Mouse (Mus musculus) midbrain, embryonic 15.5 days (tissue): ENCODE data around the gene Spata25. TPM values are rescaled to one million over a fixed set of nuclear protein-coding genes. Genes with fewer than 3 reads are reported as not detected.
A peak's percentile ranks its signal among the peaks of the same experiment; 100 is the strongest.
"Not testable (repeated sequence)": the region's sequence is repeated elsewhere in the genome, so short reads cannot be mapped to it uniquely, and the experiment has no call there.

ENCODE experiments used
- ATAC-seq: fragments of 200-750 bp; cut with Nextera tagmentation; replicated peaks from 2 replicates; pipeline ENCODE4 v1.8.0; 2017; ENCODE audit warnings: moderate TSS enrichment
- H3K27ac ChIP-seq: fragments of 300-500 bp; sonication (generic); 2 replicates; pipeline ENCODE4 v1.5.1; 2015; ENCODE audit warnings: mild to moderate bottlenecking, inconsistent platforms
- H3K27me3 ChIP-seq: fragments of 300-500 bp; sonication (generic); replicated peaks from 2 replicates; pipeline ENCODE4 v1.6.1; 2015; ENCODE audit warnings: inconsistent platforms
- H3K36me3 ChIP-seq: fragments of 300-500 bp; sonication (generic); replicated peaks from 2 replicates; pipeline ENCODE4 v1.6.1; 2015; ENCODE audit warnings: inconsistent platforms
- H3K4me1 ChIP-seq: fragments of 300-500 bp; sonication (generic); 2 replicates; pipeline ENCODE4 v1.6.1; 2015; ENCODE audit warnings: inconsistent platforms
- H3K4me2 ChIP-seq: fragments of 300-500 bp; sonication (generic); 2 replicates; pipeline ENCODE4 v1.6.1; 2015; ENCODE audit warnings: inconsistent platforms, mild to moderate bottlenecking, moderate library complexity
- H3K4me3 ChIP-seq: fragments of 300-500 bp; sonication (generic); 2 replicates; pipeline ENCODE4 v1.5.1; 2015; ENCODE audit warnings: mild to moderate bottlenecking, inconsistent platforms
- H3K9ac ChIP-seq: fragments of 300-500 bp; sonication (generic); 2 replicates; pipeline ENCODE4 v1.6.1; 2015; ENCODE audit warnings: mild to moderate bottlenecking, inconsistent platforms
- H3K9me3 ChIP-seq: fragments of 300-500 bp; sonication (generic); 2 replicates; pipeline ENCODE4 v1.6.1; 2016; ENCODE audit warnings: inconsistent platforms
- WGBS: fragments of 180-500 bp; shearing (Covaris S2); methylation state at CpG from one replicate; pipeline ENCODE4 v1.1.7; 2015; ENCODE audit warnings: mixed read lengths; 5-methylcytosine and 5-hydroxymethylcytosine counted together
- polyA plus RNA-seq: library from polyadenylated mRNA; unstranded; fragments of >200 nt; fragmentation: Nextera tagmentation; extraction: Ambion mirVana; gene quantifications from 2 replicates; pipeline ENCODE4 v1.2.1, GENCODE M21; 2015

Gene Spata25
- polyA plus RNA-seq, 1 experiment from 2014 or later: not detected

DNA sequence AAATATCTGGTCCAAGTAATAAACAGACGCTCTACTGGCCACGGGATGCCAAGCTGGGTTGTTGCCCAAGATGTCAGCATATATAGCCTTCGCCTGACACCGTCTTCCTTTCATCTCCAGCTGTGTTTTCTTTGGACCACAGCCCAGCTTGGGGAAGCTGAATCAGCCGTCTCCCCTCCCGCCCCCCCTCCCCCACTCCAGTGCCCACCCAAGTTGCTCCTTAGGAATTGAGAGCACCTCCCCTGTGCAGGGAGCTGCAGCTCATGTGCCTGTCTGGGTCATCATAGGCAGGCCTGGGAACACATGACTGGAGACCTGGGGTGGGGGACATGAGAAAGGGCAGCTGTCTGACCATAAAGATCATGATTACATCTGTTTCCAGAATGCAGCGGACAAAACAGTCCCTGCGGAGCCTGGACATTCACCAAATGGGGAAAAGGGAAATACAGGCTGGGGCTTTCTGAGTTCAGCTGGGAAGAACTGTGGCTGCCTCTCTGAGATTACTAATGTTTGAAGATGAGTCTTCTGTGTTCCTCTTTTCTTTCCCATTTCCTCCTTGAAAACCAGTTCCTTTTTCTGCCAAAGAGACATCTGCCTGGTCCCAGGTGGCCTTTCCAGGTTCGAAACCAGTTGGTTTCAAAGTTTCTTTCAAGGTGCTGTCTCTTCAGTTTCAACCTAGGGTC lies 34.0 kb upstream of the Spata25 start:
- Histone ChIP-seq H3K4me3 (no peak overlapping the region), H3K4me1 (peaks cover 9% of the 10 kb centered on the region), H3K9me3 (no peaks in the 10 kb centered on the region), H3K27ac (peak overlapping the region; percentile 42; the same call in 1 of the 2 replicates), H3K27me3 (peaks cover 23% of the 10 kb centered on the region), H3K36me3 (no peaks in the 10 kb centered on the region), H3K9ac (no peak overlapping the region), H3K4me2 (no peak overlapping the region)
- 42% methylated on average over 9 of the region's 9 CpGs for WGBS
- no peak for ATAC-seq

DNA sequence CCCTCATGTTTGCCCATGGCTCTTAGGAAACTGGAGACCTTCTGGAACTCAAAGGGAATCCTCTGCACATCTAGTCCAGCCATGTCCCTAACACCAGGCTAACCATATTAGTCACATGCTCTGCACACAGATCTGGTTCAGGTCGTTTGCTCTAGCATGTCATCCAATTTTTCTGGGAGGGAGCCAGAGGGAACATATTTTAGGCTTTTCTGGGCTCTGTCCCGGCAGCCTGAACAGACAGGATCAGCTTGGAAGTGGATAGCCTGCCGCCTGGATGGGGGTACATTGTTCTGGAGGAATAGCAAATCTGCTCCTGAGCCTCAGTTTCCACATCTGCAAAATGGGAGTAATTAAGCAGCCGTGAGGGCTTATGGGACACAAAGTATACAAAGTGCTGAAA lies 32.8 kb upstream of the Spata25 start:
- H3K4me3 ChIP-seq: no peak overlapping the region
- 75% methylated on average over 4 of the region's 4 CpGs for WGBS
- H3K4me1 ChIP-seq: peaks cover 22% of the 10 kb centered on the region
- no peak overlapping the region for H3K9ac ChIP-seq
- no peaks in the 10 kb centered on the region for H3K9me3 ChIP-seq
- no peak overlapping the region for H3K27ac ChIP-seq
- H3K27me3 ChIP-seq: peaks cover 35% of the 10 kb centered on the region
- H3K36me3 ChIP-seq: no peaks in the 10 kb centered on the region
- H3K4me2 ChIP-seq: no peak overlapping the region
- no peak for ATAC-seq

DNA sequence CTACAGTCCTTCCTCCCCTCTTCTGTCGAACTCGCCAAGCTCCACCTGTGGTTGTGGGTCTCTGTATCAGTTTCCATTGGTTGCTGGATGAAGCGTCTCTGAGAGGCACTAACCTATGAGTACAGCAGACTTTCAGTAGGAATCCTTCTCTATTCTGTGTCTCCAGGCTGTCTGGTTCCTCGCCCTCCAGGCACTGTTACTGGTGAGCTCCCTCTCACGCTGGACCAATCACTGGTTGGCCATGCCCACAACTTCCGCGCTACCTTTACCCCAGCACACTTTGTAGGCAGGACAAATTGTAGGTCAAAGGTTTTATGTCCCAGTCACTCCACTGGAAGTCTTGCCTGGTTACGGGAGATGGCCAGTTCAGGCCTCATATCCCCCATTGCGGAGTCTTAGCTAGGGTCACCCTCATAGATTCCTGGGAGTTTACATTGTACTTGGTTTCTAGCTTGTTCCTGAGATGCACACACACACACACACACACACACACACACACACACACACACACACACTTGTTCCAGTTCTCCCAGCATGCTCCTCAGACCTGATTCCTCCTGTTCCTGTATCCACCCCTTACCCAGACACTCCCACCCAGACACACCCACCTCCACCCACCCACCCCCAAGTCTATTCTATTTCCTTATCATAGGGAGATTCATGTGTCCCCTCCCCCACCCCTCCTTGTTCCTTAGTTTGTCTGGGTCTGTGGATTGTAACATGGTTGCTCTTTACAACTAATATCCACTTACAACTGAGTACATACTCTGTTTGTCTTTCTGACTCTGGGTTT lies 31.5 kb upstream of the Spata25 start:
- Histone ChIP-seq H3K4me2 (no peak overlapping the region), H3K4me1 (peaks cover 22% of the 10 kb centered on the region), H3K9ac (no peak overlapping the region), H3K27ac (no peak overlapping the region), H3K27me3 (peaks cover 42% of the 10 kb centered on the region), H3K9me3 (no peaks in the 10 kb centered on the region), H3K36me3 (no peaks in the 10 kb centered on the region), H3K4me3 (no peak overlapping the region)
- no peak for ATAC-seq
- whole genome bisulfite sequencing: 65% methylated on average over 9 of the region's 9 CpGs

DNA sequence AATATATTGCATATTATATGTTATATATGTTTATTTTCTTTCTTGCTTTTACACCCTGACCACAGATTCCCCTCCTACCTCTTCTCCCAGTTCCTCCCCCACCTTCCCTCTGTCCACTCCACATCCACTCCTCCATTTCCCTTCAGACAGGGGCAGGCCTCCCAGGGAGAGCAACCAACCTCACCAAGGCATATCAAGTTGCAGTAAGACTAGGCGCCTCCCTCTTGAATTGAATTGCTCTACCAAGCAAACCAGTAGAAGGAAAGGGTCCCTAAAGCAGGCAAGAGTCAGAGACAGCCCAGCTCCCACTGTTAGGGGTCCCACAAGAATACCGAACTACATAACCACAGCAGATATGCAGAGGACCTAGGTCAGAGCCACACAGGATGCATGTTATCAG lies 30.8 kb upstream of the Spata25 start:
- no peak overlapping the region for H3K27ac ChIP-seq
- H3K27me3 ChIP-seq: peaks cover 42% of the 10 kb centered on the region
- H3K4me3 ChIP-seq: no peak overlapping the region
- no peaks in the 10 kb centered on the region for H3K9me3 ChIP-seq
- peaks cover 22% of the 10 kb centered on the region for H3K4me1 ChIP-seq
- 61% methylated on average over 2 of the region's 2 CpGs for WGBS
- no peak overlapping the region for H3K4me2 ChIP-seq
- no peak for ATAC-seq
- H3K9ac ChIP-seq: no peak overlapping the region
- no peaks in the 10 kb centered on the region for H3K36me3 ChIP-seq

DNA sequence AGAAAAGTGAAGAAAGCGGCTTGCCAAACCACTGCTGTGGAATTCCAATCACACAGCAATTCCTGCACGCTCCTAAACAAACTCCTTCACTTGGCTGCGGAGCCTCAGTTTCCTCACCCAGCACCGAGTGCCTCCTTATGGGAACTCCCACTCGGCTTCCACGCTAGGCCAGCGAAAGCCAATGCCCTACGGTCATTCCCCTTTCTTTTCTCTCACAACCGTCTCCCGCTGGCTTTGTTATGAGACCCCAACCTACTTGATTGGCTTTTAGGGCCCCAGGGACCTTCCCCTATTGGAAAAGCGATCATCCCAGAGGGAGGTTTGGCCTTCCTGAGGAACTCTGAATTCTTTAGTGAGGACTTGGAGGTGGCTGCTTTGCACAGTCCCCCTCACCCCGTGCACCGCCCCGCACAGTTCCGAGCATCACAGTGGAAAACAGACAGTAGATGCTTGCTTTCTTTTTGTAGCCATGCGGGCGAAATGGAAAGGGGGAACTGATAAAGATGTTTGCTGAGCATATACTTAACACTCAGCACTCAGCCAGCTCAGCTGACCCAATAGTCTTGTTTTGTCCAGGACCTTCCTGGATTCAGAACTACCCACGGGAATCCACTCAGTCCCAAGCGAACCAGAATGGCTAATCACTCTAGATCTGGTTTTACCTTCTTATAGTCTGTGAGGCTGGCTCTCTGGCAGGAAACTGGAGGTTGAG lies 29.7 kb upstream of the Spata25 start:
- H3K4me2 ChIP-seq: peak overlapping the region; percentile 95
- no peaks in the 10 kb centered on the region for H3K9me3 ChIP-seq
- no peaks in the 10 kb centered on the region for H3K36me3 ChIP-seq
- H3K27me3 ChIP-seq: peaks cover 42% of the 10 kb centered on the region
- peak overlapping the region; percentile 60 for H3K27ac ChIP-seq
- peak overlapping the region; percentile 45 for H3K4me3 ChIP-seq
- no peak for ATAC-seq
- 2% methylated on average over 19 of the region's 19 CpGs for WGBS
- H3K9ac ChIP-seq: peak overlapping the region; percentile 42; the same call in 1 of the 2 replicates
- H3K4me1 ChIP-seq: peaks cover 22% of the 10 kb centered on the region

DNA sequence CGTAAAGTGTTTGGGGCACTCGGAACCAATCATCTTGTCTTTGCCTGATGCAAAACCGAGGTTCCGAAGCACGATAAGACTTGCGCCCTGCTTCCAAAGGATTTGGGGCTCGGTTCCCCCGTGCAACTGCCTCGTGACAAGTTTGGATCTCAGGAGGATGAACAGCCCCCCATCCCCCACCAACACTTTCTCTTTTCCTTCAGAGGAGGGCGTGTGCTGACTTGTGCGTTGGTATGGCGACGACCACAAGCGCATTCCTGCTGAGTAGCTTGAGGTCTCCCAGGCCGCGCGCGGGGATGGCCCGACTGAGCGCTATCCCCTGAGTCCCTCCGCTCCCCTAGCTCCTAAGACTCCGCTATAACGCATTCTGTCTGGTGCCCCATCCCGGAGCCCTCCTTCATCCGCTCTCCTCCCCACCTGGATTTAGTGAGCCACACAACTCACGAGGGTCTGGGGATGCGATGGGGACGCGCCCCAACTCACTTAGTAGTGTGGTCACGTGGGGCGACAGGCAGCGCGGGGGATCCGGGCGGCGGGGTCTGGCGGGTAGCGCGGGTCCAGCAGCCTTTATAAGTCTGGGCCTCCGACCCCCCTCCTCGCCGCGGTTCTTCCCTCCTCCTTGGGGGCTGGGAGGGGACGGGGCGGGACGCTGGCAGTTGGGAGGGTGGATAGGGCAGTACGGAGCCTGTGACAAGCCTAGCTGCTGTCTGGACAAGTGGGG lies 28.9 kb upstream of the Spata25 start, which contains the start of gene Pltp:
TSS of gene Pltp (minus strand) at position 611 of the 721 bp plus-strand sequence.
- Histone ChIP-seq H3K9me3 (no peaks in the 10 kb centered on the region), H3K9ac (peak within 1 kb of the TSS; percentile 42), H3K27ac (peak within 1 kb of the TSS; percentile 60), H3K4me2 (peak within 1 kb of the TSS; percentile 95), H3K4me3 (peak within 1 kb of the TSS; percentile 45), H3K27me3 (peaks cover 42% of the 10 kb centered on the region), H3K4me1 (peaks cover 22% of the 10 kb centered on the region), H3K36me3 (no peaks in the 10 kb centered on the region)
- whole genome bisulfite sequencing: under 1% methylated on average over 47 of the region's 47 CpGs
- peak; percentile 78 for ATAC-seq

DNA sequence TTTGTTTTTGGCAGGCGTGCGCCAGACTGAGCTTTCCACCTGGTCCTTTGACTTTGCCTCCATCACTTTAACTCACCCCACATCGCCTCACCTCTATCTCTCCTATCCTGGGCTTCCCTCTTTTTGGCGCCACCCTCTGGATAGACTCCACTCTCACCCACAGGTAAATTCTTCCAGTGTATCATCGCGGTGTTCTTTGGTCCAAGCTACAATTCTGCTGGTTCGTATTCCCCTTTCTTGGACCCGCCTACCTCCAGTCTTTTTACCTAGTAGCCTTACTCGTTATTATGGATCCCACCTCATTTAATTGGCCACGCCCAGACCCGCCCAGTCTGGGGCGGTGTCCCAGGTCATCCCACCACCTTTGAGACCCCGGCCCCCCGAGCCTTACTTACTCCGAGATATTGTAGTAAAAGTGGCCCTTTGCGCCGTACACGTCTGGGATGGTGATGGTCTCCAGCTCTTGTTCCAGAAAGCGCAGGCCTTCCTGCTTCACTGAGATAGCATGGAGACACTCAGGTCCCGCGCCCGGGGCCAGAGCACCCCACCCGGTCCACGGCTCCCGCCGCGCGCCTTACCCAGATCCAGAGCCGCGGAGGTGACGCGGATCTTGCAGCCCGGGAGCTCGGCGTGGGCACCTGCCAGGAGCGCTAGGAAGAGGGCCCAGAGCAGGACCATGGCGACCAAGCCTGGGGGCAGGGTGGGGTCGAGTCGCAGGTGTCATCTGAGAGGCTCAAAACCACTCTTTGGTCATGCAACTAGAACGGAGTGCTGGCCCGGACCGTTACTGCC lies 28.2 kb upstream of the Spata25 start:
- H3K4me1 ChIP-seq: peaks cover 22% of the 10 kb centered on the region
- WGBS: under 1% methylated on average over 42 of the region's 42 CpGs
- H3K9ac ChIP-seq: peak overlapping the region; percentile 42
- H3K36me3 ChIP-seq: no peaks in the 10 kb centered on the region
- peaks cover 42% of the 10 kb centered on the region for H3K27me3 ChIP-seq
- peak overlapping the region; percentile 45 for H3K4me3 ChIP-seq
- H3K4me2 ChIP-seq: peak overlapping the region; percentile 95
- ATAC-seq: peak; percentile 57; the same call in 1 of the 2 replicates
- H3K27ac ChIP-seq: no peak overlapping the region
- no peaks in the 10 kb centered on the region for H3K9me3 ChIP-seq

DNA sequence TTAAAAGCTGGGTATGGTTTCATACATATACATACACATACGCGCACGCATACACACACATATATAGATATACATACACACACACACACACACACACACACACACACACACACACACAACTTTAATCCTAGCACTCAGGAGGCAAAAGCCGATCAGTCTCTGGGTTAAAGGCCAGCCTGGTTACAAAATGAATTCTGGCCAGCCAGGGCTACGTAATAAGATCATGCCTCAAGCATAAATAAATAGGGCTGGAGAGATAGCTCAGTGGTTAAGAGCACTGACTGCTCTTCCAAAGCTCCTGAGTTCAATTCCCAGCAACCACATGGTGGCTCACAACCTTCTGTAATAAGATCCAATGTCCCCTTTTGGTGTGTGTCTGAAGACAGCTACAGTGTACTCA lies 27.2 kb upstream of the Spata25 start:
- not testable (repeated sequence) for H3K9me3 ChIP-seq, H3K4me2 ChIP-seq, H3K9ac ChIP-seq, H3K36me3 ChIP-seq, ATAC-seq, H3K27ac ChIP-seq
- WGBS: 74% methylated on average over 5 of the region's 5 CpGs
- Histone ChIP-seq H3K4me3 (peak overlapping the region; percentile 45; the same call in 1 of the 2 replicates), H3K4me1 (peaks cover 22% of the 10 kb centered on the region), H3K27me3 (peaks cover 38% of the 10 kb centered on the region)

DNA sequence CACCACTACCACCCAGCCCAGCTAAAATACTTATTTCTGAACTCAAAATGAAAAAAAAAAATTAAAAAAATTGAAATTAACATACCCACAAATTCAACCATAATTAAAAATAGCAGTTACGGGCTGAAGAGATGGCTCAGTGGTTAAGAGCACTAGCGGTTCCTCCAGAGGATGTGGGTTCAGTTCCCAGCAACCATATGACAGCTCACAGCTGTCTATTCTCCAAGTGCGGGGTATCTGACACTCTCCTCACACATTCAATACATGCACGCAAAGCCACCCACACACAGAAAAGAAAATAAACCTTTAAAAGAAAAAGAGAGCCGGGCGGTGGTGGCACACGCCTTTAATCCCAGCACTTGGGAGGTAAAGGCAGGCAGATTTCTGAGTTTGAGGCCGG lies 21.7 kb upstream of the Spata25 start:
- H3K4me3 ChIP-seq: no peak overlapping the region
- no peak overlapping the region for H3K4me2 ChIP-seq
- ATAC-seq: no peak
- H3K9ac ChIP-seq: no peak overlapping the region
- WGBS: 87% methylated on average over 8 of the region's 8 CpGs
- H3K9me3 ChIP-seq: no peaks in the 10 kb centered on the region
- H3K27me3 ChIP-seq: no peaks in the 10 kb centered on the region
- H3K4me1 ChIP-seq: no peaks in the 10 kb centered on the region
- H3K36me3 ChIP-seq: no peaks in the 10 kb centered on the region
- H3K27ac ChIP-seq: no peak overlapping the region

DNA sequence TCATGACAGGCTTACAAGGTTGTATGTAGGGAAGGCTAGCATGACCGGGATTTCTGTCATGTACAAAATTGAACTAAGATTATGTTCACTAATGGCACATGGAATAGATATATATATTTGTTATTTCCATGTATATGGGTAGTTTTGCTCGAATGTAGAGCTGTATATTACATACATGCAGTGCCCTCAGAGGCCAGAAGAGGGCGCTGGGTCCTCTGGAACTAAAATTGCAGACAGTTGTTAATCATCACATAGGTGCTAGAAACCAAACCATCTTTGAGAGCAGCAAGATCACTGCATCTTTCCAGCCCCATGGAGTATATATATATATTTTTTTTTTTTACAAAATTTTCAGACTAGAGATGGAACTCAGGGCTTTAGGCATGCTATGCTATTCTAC lies 17.4 kb upstream of the Spata25 start:
- Histone ChIP-seq H3K27ac (no peak overlapping the region), H3K9ac (no peak overlapping the region), H3K36me3 (no peaks in the 10 kb centered on the region), H3K9me3 (no peaks in the 10 kb centered on the region), H3K4me3 (no peak overlapping the region), H3K27me3 (no peaks in the 10 kb centered on the region), H3K4me1 (no peaks in the 10 kb centered on the region), H3K4me2 (no peak overlapping the region)
- 57% methylated on average over 3 of the region's 3 CpGs for WGBS
- ATAC-seq: no peak

DNA sequence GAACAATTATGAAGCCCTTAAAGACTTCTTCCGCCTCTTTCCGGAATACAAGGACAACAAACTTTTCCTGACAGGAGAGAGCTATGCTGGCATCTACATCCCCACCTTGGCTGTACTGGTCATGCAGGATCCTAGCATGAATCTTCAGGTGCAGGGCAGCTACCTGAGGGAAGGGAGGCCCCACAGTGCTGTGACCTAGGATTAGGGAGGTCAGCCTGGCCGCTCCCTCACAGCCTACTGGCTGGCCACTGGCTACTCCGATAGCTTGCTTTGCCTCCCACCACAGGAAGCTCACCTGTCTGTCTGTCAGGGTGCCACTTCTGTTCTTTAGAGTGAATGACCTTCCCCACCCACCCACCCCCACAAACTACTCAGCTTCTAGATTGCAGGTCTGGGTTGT lies 6.8 kb upstream of the Spata25 start:
- Histone ChIP-seq H3K9ac (no peak overlapping the region), H3K27me3 (no peaks in the 10 kb centered on the region), H3K36me3 (0 out of 2 replicates have a peak, but pooled peaks cover 10% of the 10 kb centered on the region), H3K4me2 (peak overlapping the region; percentile 100), H3K4me1 (peaks cover 26% of the 10 kb centered on the region), H3K27ac (no peak overlapping the region), H3K4me3 (peak overlapping the region; percentile 64; the same call in 1 of the 2 replicates), H3K9me3 (no peaks in the 10 kb centered on the region)
- no peak for ATAC-seq
- WGBS: 90% methylated on average over 4 of the region's 4 CpGs
